Mouse (Mus musculus) embryonic facial prominence, embryonic 12.5 days (tissue): ENCODE data around the gene Syn2. TPM values are rescaled to one million over a fixed set of nuclear protein-coding genes. Genes with fewer than 3 reads are reported as not detected.
A peak's percentile ranks its signal among the peaks of the same experiment; 100 is the strongest.
"Not testable (repeated sequence)": the region's sequence is repeated elsewhere in the genome, so short reads cannot be mapped to it uniquely, and the experiment has no call there.

Experiments
- ATAC-seq: fragments of 200-750 bp; cut with Nextera tagmentation; 2 replicates; pipeline ENCODE4 v1.8.0; 2017; ENCODE audit not compliant: insufficient number of reproducible peaks, insufficient read depth, low FRiP score, low TSS enrichment
- H3K27ac ChIP-seq: fragments of 300-500 bp; sonication (generic); 2 replicates; pipeline ENCODE4 v1.5.1; 2016; ENCODE audit warnings: mild to moderate bottlenecking
- H3K27me3 ChIP-seq: fragments of 300-500 bp; sonication (generic); 2 replicates; pipeline ENCODE4 v1.6.1; 2016; ENCODE audit warnings: mild to moderate bottlenecking, moderate library complexity
- H3K36me3 ChIP-seq: fragments of 300-500 bp; sonication (generic); 2 replicates; pipeline ENCODE4 v1.6.1; 2016; ENCODE audit warnings: mild to moderate bottlenecking
- H3K4me1 ChIP-seq: fragments of 300-500 bp; sonication (generic); 2 replicates; pipeline ENCODE4 v1.6.1; 2016
- H3K4me2 ChIP-seq: fragments of 300-500 bp; sonication (generic); replicated peaks from 2 replicates; pipeline ENCODE4 v1.6.1; 2016; ENCODE audit warnings: mild to moderate bottlenecking, moderate library complexity
- H3K4me3 ChIP-seq: fragments of 300-500 bp; sonication (generic); 2 replicates; pipeline ENCODE4 v1.5.1; 2016; ENCODE audit warnings: mild to moderate bottlenecking
- H3K9ac ChIP-seq: fragments of 300-500 bp; sonication (generic); 2 replicates; pipeline ENCODE4 v1.6.1; 2016; ENCODE audit warnings: mild to moderate bottlenecking, moderate library complexity
- H3K9me3 ChIP-seq: fragments of 300-500 bp; sonication (generic); 2 replicates; pipeline ENCODE4 v1.6.1; 2016; ENCODE audit warnings: mild to moderate bottlenecking, moderate library complexity
- WGBS: fragments of 180-500 bp; shearing (Covaris S2); methylation state at CpG from one replicate; pipeline ENCODE4 v1.1.7; 2016; 5-methylcytosine and 5-hydroxymethylcytosine counted together
- polyA plus RNA-seq: library from polyadenylated mRNA; unstranded; fragments of >200 nt; fragmentation: Nextera tagmentation; extraction: Ambion mirVana; gene quantifications from 2 replicates; pipeline ENCODE4 v1.2.1, GENCODE M21; 2016

The Syn2 gene
- polyA plus RNA-seq, 1 experiment from 2014 or later = 5.6 TPM

DNA sequence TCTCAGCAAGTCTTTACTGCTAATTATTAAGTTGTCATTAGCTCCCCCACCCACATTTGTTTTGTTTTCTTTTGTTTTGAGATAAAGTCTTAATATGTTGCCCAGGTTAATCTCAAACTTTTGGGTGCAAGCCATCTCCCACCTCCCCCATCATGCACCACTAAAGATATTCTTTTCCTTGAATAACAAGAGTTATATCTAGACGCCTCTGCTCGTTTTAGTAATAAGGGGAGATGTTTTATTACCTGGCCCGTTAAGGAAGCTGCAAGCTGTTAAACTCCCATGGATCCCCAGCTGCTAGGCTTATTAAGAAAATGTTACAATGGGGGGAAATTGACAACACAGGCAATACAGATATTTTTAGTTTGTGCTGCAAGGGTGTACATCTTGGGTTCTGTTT is 95.9 kb downstream of the Syn2 start:
- no peaks in the 10 kb centered on the region for H3K36me3 ChIP-seq
- no peak overlapping the region for H3K27ac ChIP-seq
- no peak for ATAC-seq
- no peaks in the 10 kb centered on the region for H3K9me3 ChIP-seq
- H3K27me3 ChIP-seq = no peaks in the 10 kb centered on the region
- H3K4me2 ChIP-seq = no peak overlapping the region
- 75% methylated on average over 3 of the region's 3 CpGs for WGBS
- H3K4me1 ChIP-seq = no peaks in the 10 kb centered on the region
- no peak overlapping the region for H3K9ac ChIP-seq
- no peak overlapping the region for H3K4me3 ChIP-seq

DNA sequence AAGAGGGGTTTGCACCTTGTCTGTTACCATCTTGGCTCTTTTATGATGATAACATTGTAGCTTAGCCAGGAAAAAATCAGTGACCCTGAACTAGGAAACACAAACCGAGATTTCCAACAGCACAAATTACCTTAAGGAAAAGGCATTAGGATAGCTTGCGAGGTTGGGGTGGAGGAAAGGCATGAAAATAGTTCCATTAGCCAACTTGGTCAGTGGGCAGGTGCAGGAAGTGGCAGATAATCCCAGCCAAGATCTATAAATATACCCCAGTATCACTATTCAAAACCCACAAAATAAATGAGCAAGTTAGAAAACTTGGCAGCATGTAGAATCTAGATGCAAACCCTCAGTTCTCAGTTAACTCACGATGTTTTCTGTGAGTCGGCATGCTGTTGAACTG is 97.1 kb downstream of the Syn2 start:
- no peaks in the 10 kb centered on the region for H3K9me3 ChIP-seq
- H3K9ac ChIP-seq = no peak overlapping the region
- no peak for ATAC-seq
- H3K4me1 ChIP-seq = no peaks in the 10 kb centered on the region
- H3K27me3 ChIP-seq = no peaks in the 10 kb centered on the region
- H3K36me3 ChIP-seq = no peaks in the 10 kb centered on the region
- 83% methylated on average over 4 of the region's 4 CpGs for WGBS
- H3K4me3 ChIP-seq = no peak overlapping the region
- H3K4me2 ChIP-seq = no peak overlapping the region
- H3K27ac ChIP-seq = no peak overlapping the region

DNA sequence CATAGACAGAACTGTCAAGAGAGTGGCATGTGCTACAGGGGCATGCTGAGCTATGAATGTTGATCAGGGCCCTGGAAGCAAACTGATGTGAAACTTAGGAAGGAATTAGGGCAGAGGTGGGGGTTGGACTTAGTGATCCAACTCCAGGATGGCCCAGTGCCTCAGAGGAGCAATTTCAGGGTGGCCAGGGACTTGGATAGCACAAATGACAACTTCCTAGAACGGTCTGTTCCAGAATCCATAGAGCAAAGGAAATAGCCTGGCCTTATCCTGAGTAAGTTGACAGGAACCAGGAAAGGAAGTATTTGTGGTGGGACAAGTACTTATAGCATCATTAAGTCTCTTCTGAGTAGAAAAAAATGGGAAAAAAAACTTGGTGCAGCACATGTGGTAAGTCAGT is 97.9 kb downstream of the Syn2 start:
- H3K9me3 ChIP-seq = no peaks in the 10 kb centered on the region
- no peak for ATAC-seq
- no peak overlapping the region for H3K4me2 ChIP-seq
- H3K36me3 ChIP-seq = no peaks in the 10 kb centered on the region
- no peaks in the 10 kb centered on the region for H3K27me3 ChIP-seq
- no peaks in the 10 kb centered on the region for H3K4me1 ChIP-seq
- H3K9ac ChIP-seq = no peak overlapping the region
- WGBS = 88% methylated on average over 1 of the region's 1 CpGs
- H3K4me3 ChIP-seq = no peak overlapping the region
- no peak overlapping the region for H3K27ac ChIP-seq

DNA sequence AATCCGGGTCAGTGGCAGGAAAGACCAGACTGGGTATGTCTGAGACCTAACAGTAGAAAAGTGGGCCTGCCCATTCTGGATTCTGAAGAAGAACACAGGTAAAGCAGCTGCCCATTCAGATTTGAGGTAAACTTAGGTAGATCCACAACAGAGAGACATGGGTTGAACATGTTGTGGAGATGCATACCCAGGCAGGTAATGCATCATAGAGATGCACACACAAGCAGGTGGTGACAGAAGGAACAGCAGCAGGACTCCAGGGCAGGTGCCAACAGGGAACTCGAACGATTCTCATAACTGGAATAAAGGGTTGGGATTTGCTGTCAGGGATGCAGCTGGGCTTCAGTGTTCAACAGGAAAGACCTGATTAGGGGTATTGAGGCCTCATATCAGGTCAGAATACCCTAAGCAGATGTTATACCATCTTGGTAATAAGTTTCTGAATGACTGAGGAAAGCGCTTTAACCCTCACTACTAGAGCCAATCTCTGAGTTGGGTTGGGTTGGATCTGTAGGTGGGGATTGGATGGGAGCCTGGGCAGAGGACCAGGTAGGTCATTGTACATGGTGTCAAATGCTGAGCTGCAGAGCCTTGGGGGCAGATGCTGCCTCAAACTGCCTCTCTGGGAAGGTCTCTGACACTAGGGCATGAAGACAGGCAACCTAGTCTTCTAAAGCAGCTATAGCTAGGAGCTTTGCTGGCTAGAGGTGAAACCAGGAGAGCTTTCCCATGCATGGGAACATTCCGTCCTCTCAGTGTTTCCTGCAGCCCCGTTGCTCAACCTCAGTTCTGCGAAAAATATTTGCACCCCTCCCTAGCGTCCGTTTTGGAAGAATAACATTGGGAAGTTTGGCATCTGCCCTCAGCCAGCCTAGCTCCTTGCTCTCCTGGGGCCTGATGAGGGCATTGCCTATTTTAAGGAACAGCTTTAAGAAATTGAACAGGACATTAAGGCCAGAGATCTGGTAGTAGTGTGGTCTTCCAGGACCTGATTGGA is 103.6 kb downstream of the Syn2 start:
- 82% methylated on average over 9 of the region's 9 CpGs for WGBS
- ATAC-seq = no peak
- Histone ChIP-seq H3K9me3 (no peaks in the 10 kb centered on the region), H3K4me3 (no peak overlapping the region), H3K4me1 (no peaks in the 10 kb centered on the region), H3K36me3 (no peaks in the 10 kb centered on the region), H3K9ac (no peak overlapping the region), H3K27me3 (no peaks in the 10 kb centered on the region), H3K4me2 (no peak overlapping the region), H3K27ac (no peak overlapping the region)

DNA sequence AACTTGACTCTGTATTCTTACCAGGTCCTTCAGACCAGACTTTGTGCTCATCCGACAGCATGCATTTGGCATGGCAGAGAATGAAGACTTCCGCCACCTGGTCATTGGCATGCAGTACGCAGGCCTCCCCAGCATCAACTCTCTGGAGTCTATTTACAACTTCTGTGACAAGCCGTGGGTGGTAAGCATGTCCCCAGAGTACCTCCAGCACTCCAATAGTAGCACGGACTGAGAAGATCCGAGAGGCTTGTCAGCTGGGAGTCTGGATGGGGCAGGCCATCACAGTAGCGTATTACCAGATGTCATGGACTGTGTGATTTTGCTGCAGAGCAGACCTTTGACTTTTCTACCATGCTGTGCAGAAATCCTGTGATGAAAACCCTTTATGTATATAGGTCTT is 104.6 kb downstream of the Syn2 start:
- no peaks in the 10 kb centered on the region for H3K36me3 ChIP-seq
- ATAC-seq = no peak
- H3K9me3 ChIP-seq = no peaks in the 10 kb centered on the region
- H3K27ac ChIP-seq = no peak overlapping the region
- H3K4me1 ChIP-seq = no peaks in the 10 kb centered on the region
- 77% methylated on average over 7 of the region's 7 CpGs for WGBS
- H3K4me2 ChIP-seq = no peak overlapping the region
- H3K9ac ChIP-seq = no peak overlapping the region
- no peak overlapping the region for H3K4me3 ChIP-seq
- no peaks in the 10 kb centered on the region for H3K27me3 ChIP-seq

DNA sequence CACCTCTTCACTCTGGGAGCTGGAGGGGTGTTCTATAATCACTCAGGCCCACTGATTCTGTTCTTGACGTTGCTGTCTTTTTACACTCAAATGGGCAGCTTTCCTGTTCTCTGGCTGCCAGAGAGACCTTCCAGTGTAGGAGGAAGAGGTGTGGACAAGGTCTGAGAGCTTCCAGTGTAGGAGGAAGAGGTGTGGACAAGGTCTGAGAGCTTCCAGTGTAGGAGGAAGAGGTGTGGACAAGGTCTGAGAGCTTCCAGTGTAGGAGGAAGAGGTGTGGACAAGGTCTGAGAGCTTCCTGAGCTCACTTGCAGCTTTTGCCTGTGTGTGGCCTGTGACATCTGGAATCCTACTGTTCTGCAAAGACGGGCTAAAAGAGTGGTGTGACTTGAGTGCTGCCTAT is 105.7 kb downstream of the Syn2 start:
- not testable (repeated sequence) for H3K9ac ChIP-seq, H3K4me2 ChIP-seq, H3K4me1 ChIP-seq, ATAC-seq, H3K9me3 ChIP-seq, H3K27me3 ChIP-seq, H3K36me3 ChIP-seq, H3K27ac ChIP-seq, H3K4me3 ChIP-seq
- WGBS = 40% methylated on average over 2 of the region's 2 CpGs

DNA sequence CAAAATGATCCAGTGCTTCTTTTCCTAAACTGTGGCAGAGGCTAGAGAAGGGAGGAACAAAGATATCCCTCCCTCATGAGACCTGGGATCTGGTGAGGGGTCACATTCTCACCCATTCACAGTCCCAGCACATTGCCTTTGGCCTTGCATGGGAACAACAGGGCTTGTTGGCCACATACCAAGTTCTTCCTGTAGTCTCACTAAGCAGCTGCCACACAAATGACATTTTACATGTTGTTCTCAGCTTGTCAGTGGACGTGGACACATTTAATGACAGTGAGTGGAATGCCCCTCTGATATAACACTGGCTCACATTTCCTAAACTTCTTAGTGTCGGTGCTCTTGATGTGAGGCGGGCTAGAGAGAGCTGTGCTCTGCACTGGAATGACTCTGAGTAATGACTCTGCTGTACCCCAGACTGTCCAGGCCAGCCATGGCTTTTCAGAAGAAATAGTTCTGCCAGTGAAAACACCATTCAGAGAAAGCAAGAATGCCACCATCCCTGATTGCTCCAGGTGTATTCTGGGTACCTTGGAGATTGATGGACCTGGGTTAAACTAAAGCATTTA is 106.5 kb downstream of the Syn2 start:
- Histone ChIP-seq H3K4me1 (no peaks in the 10 kb centered on the region), H3K4me3 (no peak overlapping the region), H3K27me3 (no peaks in the 10 kb centered on the region), H3K36me3 (no peaks in the 10 kb centered on the region), H3K9ac (no peak overlapping the region), H3K9me3 (no peaks in the 10 kb centered on the region), H3K4me2 (no peak overlapping the region), H3K27ac (no peak overlapping the region)
- WGBS = 72% methylated on average over 3 of the region's 3 CpGs
- ATAC-seq = no peak

DNA sequence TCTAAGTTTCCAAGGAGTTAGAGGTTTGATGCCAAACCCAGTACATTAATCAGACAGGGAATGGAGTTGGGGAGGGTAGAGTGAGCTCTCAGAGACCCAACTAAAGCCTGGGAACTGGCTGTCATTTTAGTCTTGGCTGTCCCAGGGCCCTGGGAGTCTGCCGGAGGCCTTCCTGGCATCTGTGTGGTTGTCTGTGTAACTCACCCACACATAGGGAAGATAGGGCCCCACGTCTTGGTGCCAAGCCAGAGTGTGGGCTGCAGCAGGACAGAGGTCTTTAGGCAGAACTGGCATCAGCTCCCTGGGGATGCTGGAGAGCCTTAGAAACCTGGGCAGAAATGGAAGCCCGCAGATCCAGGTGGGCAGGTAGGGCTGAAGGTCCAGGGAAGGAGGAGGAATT is 107.2 kb downstream of the Syn2 start:
- H3K4me2 ChIP-seq = no peak overlapping the region
- no peak overlapping the region for H3K4me3 ChIP-seq
- no peaks in the 10 kb centered on the region for H3K4me1 ChIP-seq
- H3K9ac ChIP-seq = no peak overlapping the region
- H3K36me3 ChIP-seq = no peaks in the 10 kb centered on the region
- no peaks in the 10 kb centered on the region for H3K9me3 ChIP-seq
- H3K27me3 ChIP-seq = no peaks in the 10 kb centered on the region
- WGBS = 89% methylated on average over 3 of the region's 3 CpGs
- H3K27ac ChIP-seq = no peak overlapping the region
- ATAC-seq = no peak

DNA sequence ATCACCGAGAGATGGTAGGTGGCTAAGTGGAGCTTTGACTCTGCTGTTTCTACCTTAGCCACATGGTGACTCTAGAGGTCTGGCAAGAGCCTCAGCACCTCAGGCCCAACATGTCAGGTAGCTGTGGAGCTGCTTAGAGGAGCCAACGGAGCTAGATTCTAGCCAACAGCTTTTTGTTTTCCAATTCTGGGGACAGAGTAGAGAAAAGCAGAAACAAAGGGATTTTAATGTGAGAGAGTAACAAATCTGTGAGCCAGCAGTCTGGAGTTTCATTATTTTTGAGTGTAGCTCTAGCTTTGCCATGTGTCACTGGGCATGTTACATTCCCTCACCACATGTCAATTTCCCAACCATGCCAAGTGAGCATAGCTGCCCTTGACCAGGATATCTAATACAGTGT is 109.5 kb downstream of the Syn2 start:
- Histone ChIP-seq H3K4me3 (no peak overlapping the region), H3K27ac (no peak overlapping the region), H3K27me3 (no peaks in the 10 kb centered on the region), H3K4me2 (no peak overlapping the region), H3K36me3 (no peaks in the 10 kb centered on the region), H3K9me3 (no peaks in the 10 kb centered on the region), H3K9ac (no peak overlapping the region), H3K4me1 (no peaks in the 10 kb centered on the region)
- ATAC-seq = no peak
- WGBS = 72% methylated on average over 2 of the region's 2 CpGs

DNA sequence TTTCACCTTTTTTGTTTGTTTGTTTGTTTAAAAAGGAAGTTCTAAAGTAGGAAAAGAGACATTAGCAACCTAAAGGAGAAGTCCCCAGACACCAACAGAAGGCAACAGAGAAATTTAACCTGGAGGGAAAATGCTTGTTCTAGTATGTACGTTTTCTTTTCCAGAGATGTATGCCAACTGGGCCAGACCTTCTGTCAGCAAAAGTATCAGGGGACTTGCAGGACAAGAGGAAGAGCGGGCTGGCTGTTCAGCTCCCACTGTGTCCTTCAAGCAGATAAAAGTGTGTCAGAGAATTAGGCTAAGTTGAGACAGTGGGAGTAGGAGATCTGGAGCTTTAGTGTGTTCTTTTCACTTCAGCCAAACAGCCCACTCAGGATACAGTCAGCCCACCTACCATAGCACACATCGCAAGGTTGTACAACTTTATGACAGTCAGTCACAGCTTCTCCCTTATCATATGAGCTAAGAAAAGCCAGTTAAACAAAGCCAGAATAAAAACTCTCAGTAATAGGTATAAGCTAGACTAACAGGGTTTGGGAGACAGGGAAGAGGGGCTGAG is 110.9 kb downstream of the Syn2 start:
- H3K4me3 ChIP-seq = no peak overlapping the region
- H3K4me1 ChIP-seq = no peaks in the 10 kb centered on the region
- no peaks in the 10 kb centered on the region for H3K36me3 ChIP-seq
- no peak for ATAC-seq
- WGBS = 75% methylated on average over 3 of the region's 3 CpGs
- no peaks in the 10 kb centered on the region for H3K9me3 ChIP-seq
- no peak overlapping the region for H3K9ac ChIP-seq
- H3K27ac ChIP-seq = no peak overlapping the region
- H3K27me3 ChIP-seq = no peaks in the 10 kb centered on the region
- no peak overlapping the region for H3K4me2 ChIP-seq

DNA sequence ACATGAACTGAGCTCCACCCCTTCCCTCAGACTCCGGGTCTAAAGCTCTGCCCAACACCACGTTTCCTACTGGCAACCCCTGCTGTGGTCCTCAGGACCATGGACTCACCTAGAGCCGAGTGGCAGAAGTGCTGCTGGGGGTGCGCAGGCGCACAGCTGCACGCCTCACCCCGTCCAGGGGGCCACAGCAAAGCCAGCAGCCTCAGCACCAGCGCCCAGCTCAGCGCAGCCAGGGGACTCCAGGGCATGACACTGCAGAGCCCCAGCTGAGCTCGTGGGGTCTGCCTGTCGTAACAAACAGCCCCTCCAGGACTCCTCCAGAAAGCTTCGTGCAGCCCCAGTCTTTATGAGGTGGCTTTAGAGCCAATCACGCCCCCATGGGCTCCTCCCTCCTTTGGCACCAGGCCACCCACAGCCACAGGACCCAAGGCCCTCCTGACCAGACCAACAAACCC is 116.9 kb downstream of the Syn2 start:
- peak overlapping the region; percentile 9; the same call in 1 of the 2 replicates for H3K4me3 ChIP-seq
- peak overlapping the region; percentile 42 for H3K4me2 ChIP-seq
- H3K27me3 ChIP-seq = 0 out of 2 replicates have a peak, but pooled peaks cover 4% of the 10 kb centered on the region
- no peak overlapping the region for H3K27ac ChIP-seq
- H3K36me3 ChIP-seq = no peaks in the 10 kb centered on the region
- H3K9me3 ChIP-seq = no peaks in the 10 kb centered on the region
- 3% methylated on average over 13 of the region's 13 CpGs for WGBS
- no peak for ATAC-seq
- H3K4me1 ChIP-seq = peaks cover 6% of the 10 kb centered on the region
- H3K9ac ChIP-seq = no peak overlapping the region
